ENCODE assay signal across 30 mouse cellular contexts in genomic region chr9:108454429-108454828, GRCm38 (mm10). TPM values are rescaled to one million over a fixed set of nuclear protein-coding genes. Genes with fewer than 3 reads are reported as not detected.
"Had no signal": no experiment of that assay in that cellular context is flagged by ENCODE, and none has a peak within 500 bp of the region (broad histone marks: within the 10 kb centered on the region; RNA-seq: fewer than 3 reads in every experiment).

No protein-coding gene starts in this region.

- H3K27ac ChIP-seq: kidney, postnatal 0 days; liver, embryonic 13.5 days; midbrain, embryonic 12.5 days; neural tube, embryonic 12.5 days had no signal

- H3K4me2 ChIP-seq: liver, embryonic 13.5 days; midbrain, embryonic 12.5 days; neural tube, embryonic 12.5 days; stomach, embryonic 15.5 days had no signal

- H3K4me3 ChIP-seq: liver, embryonic 13.5 days; midbrain, embryonic 12.5 days; neural tube, embryonic 12.5 days; stomach, embryonic 15.5 days had no signal

- H3K9ac ChIP-seq: liver, embryonic 13.5 days; midbrain, embryonic 12.5 days; neural tube, embryonic 12.5 days; stomach, embryonic 15.5 days had no signal

- ATAC-seq: inflammation-experienced regulatory T-cells, adult 6 months; intestine, embryonic 16.5 days had no signal

- H3K36me3 ChIP-seq: liver, embryonic 13.5 days; midbrain, embryonic 12.5 days; neural tube, embryonic 12.5 days; neural tube, embryonic 15.5 days; stomach, embryonic 15.5 days had no signal

- DNase-seq: kidney, adult 18-20 months; kidney, adult 9 months; kidney, postnatal 25 days; liver, embryonic 13.5 days; lung, adult 2 months; lung, postnatal 14 days; lung, postnatal 4 days; retina, postnatal 1 day; right cerebral cortex, postnatal 25 days; spleen, adult 18-20 months; thymus, postnatal 25 days had no signal

- H3K27me3 ChIP-seq: liver, embryonic 13.5 days; midbrain, embryonic 12.5 days; neural tube, embryonic 12.5 days; neural tube, embryonic 15.5 days; stomach, embryonic 15.5 days had no signal

- H3K9me3 ChIP-seq: liver, embryonic 13.5 days; midbrain, embryonic 12.5 days; neural tube, embryonic 12.5 days; neural tube, embryonic 15.5 days; stomach, embryonic 15.5 days had no signal

RNA-seq across cellular contexts. Expression of gene BC048562, which starts 18.1 kb away (rescaled TPM):
- total RNA-seq: layer of hippocampus, postnatal 25 days; left cerebral cortex, adult 18-20 months; left cerebral cortex, postnatal 10 days; left cerebral cortex, postnatal 36 days; liver, adult 2 months; megakaryocyte progenitor cell, adult 5-6 weeks; megakaryocyte-erythroid progenitor cell, adult 5-6 weeks had no signal
- polyA plus RNA-seq: inflammation-experienced regulatory T-cells, adult 6 months; intestine, embryonic 16.5 days; kidney, postnatal 0 days; limb, embryonic 11.5 days; limb, embryonic 14.5 days; liver, adult 2 months; liver, embryonic 13.5 days; liver, embryonic 16.5 days; lung, adult 2 months; lung, embryonic 16.5 days; midbrain, embryonic 12.5 days; neural tube, embryonic 12.5 days; neural tube, embryonic 15.5 days; stomach, embryonic 15.5 days; thymus, postnatal 0 days had no signal

RNA-seq across cellular contexts. Expression of gene Ccdc36, which starts 26.1 kb away (rescaled TPM):
- total RNA-seq: liver, adult 2 months; megakaryocyte-erythroid progenitor cell, adult 5-6 weeks had no signal
- polyA plus RNA-seq: inflammation-experienced regulatory T-cells, adult 6 months; liver, adult 2 months; lung, adult 2 months had no signal
